Mouse (Mus musculus): ENCODE results near the gene Ftcd.

DNA sequence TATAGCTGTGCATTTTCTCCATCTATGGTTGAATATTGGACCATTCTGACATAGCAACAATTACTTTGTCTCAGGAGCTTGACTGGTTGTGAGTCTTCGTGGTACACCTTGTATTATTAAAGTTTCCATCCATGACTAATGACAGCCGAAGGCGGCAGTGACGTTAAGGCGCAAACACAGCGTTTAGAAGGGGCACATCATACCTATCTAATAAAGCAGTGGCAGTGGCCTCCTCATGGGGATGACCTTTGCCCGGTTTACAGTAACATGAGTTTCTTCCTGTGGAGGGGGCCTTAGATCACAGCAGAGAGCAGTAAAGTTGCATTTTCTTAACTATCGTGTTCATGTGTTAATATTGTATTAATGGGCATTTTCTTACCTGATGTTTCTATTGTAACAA lies 27.2 kb upstream of the Ftcd start:
- no peak for TF ChIP-seq CTCF (IDR thresholded peaks at IDR 0.05; ENCODE audit: control insufficient read depth, insufficient read depth, low read length)
- TF ChIP-seq POLR2A (IDR thresholded peaks at IDR 0.05; ENCODE audit: borderline replicate concordance, control insufficient read depth, low read depth, low read length): no peak
